Mouse (Mus musculus) heart, adult 2 months (tissue): ENCODE measurements around the gene Apoc4. TPM values are rescaled to one million over a fixed set of nuclear protein-coding genes. Genes with fewer than 3 reads are reported as not detected.

Source experiments
- DNase-seq, 2 experiments: peaks; one replicate each; pipeline ENCODE4 v3.0.0; 2021
- H3K27ac ChIP-seq: fragments of 200-600 bp; 2 replicates; pipeline ENCODE4 v1.8.1; 2022
- H3K27me3 ChIP-seq: fragments of 200-500 bp; 2 replicates; pipeline ENCODE4 v1.6.1; 2012; ENCODE audit warnings: mild to moderate bottlenecking, low read length, inconsistent platforms, mixed read lengths; ENCODE audit not compliant: control insufficient read depth, insufficient read depth
- H3K36me3 ChIP-seq: fragments of 200-500 bp; 2 replicates; pipeline ENCODE4 v1.6.1; 2012; ENCODE audit warnings: low read length, inconsistent platforms; ENCODE audit not compliant: control insufficient read depth, insufficient read depth
- H3K4me1 ChIP-seq: fragments of 200-500 bp; 2 replicates; pipeline ENCODE4 v1.6.1; 2011; ENCODE audit warnings: low read length; ENCODE audit not compliant: control insufficient read depth, insufficient read depth
- H3K4me3 ChIP-seq: fragments of 200-600 bp; 2 replicates; pipeline ENCODE4 v1.8.1; 2022
- H3K79me2 ChIP-seq: fragments of 200-500 bp; replicated peaks from 2 replicates; pipeline ENCODE4 v1.6.1; 2012; ENCODE audit warnings: mild to moderate bottlenecking, inconsistent platforms, low read length, moderate library complexity, mixed read lengths; ENCODE audit not compliant: control insufficient read depth, insufficient read depth
- H3K9ac ChIP-seq: fragments of 200-500 bp; 2 replicates; pipeline ENCODE4 v1.6.1; 2012; ENCODE audit warnings: low read depth, mild to moderate bottlenecking, control low read depth, inconsistent platforms, low read length, mixed read lengths
- CTCF ChIP-seq: fragments of 200-600 bp; IDR thresholded peaks from 2 replicates; pipeline ENCODE4 v1.8.1; 2022; ENCODE audit warnings: antibody characterized with exemption, mild to moderate bottlenecking, moderate library complexity
- EP300 ChIP-seq: fragments of 200-500 bp; IDR thresholded peaks from 2 replicates; pipeline ENCODE4 v1.6.1; 2011; ENCODE audit warnings: low read depth, low read length, control low read depth; ENCODE audit not compliant: insufficient read depth
- POLR2A ChIP-seq: fragments of 200-500 bp; IDR thresholded peaks from 2 replicates; pipeline ENCODE4 v1.6.1; 2011; ENCODE audit warnings: mild to moderate bottlenecking, low read depth, low read length, control low read depth; ENCODE audit not compliant: insufficient read depth
- WGBS: fragments of 180-500 bp; shearing (Covaris S2); methylation state at CpG from one replicate; pipeline ENCODE4 v1.1.7; 2018; 5-methylcytosine and 5-hydroxymethylcytosine counted together
- intact Hi-C: fragments of 180-260 bp; cut with DNase I; formaldehyde crosslinking; loops from one replicate; pipeline ENCODE4 v1.15.1; 2025
- polyA plus RNA-seq: library from polyadenylated mRNA; depleted of rRNA; stranded (reverse); fragments of >200 nt; gene quantifications from 2 replicates; pipeline ENCODE4 v1.2.3, GENCODE M21; 2012
- total RNA-seq, 2 experiments: library from RNA; stranded (reverse); gene quantifications; 2 replicates each; pipeline ENCODE4 v1.2.3; 2021

The Apoc4 gene
- total and polyA plus RNA-seq, 3 experiments, result not detected

DNA sequence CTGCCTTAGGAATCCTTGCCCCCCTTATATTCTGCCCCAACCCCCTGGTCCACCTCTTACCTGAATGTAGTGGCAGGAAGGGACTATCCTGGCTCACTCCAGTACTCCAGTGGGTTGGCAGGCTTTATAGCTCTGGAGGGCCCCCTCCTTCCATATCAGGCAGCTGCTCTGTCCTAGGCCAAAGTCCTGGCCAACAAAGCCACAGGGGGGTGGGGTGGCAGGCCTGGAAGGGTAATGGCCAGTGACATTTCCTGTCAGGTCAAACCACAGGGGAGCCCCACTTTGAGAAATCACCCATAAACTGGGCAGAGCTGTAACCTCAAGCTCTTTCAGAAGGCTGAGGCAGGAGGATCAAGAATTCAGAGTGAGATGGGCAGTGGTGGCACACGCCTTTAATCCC, 4.6 kb downstream of the Apoc4 start:
- intact Hi-C loops, result no loop called here
- Histone ChIP-seq H3K79me2 (no peaks in the 10 kb centered on the region), H3K27ac (no peak overlapping the region), H3K4me1 (no peaks in the 10 kb centered on the region), H3K4me3 (no peak overlapping the region), H3K36me3 (no peaks in the 10 kb centered on the region), H3K9ac (no peak overlapping the region), H3K27me3 (no peaks in the 10 kb centered on the region)
- 93% methylated on average over 1 of the region's 1 CpGs for WGBS
- TF ChIP-seq EP300 (no peak), CTCF (no peak), POLR2A (no peak)
- no peak for DNase-seq

DNA sequence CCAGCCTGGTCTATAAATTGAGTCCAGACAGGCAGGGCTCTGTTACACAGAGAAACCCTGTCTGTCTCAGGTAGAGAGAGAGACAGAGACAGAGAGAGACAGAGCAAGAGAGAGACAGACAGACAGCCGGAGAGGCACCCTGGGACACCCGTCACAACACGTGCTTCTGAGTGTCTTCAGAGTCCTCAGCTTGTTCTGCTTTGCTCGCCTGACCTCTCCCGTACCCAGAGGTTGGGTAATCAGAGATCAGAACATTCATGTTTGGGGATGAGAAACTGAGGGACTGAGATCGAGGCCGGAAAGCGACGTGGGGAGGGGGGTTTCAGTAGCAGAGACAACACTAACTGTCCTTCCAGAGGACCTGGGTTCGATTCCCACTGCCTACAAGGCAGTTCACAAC, 5.5 kb downstream of the Apoc4 start:
- intact Hi-C loops, result no loop called here
- TF ChIP-seq EP300 (no peak), CTCF (no peak), POLR2A (no peak)
- no peak overlapping the region for H3K4me3 ChIP-seq
- WGBS, result 83% methylated on average over 10 of the region's 10 CpGs
- H3K27me3 ChIP-seq, result no peaks in the 10 kb centered on the region
- H3K79me2 ChIP-seq, result no peaks in the 10 kb centered on the region
- no peaks in the 10 kb centered on the region for H3K4me1 ChIP-seq
- H3K36me3 ChIP-seq, result no peaks in the 10 kb centered on the region
- no peak for DNase-seq
- no peak overlapping the region for H3K27ac ChIP-seq
- H3K9ac ChIP-seq, result no peak overlapping the region

DNA sequence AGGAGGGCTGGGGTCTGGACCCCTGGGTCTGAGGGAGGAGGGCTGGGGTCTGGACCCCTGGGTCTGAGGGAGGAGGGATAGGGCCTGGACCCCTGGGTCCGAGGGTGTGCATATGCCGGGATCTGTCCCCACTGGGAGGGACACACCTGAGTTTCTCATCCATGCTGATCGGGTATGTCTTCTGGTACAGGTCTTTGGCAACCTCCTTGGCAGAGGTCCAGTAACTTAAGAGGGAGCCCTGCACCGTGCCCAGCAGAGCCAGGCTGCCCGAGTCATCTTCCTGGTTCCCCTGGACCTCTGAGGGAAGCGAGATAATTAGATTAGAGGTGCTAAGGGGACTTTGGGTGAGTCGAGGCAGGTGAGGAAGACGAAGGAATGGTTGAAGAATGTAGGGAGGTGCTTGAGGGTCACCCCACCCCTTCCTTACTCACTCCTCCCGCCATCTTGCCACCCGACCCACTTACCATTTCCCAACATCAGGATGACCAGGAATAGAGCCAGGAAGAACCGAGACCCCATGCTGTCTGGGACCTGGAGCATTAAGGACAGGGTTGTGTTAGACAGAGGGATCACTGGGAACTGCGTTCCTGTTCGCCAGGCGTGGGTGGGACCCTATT, 8.1 kb downstream of the Apoc4 start:
- intact Hi-C loops, result no loop called here
- 51% methylated on average over 14 of the region's 14 CpGs for WGBS

DNA sequence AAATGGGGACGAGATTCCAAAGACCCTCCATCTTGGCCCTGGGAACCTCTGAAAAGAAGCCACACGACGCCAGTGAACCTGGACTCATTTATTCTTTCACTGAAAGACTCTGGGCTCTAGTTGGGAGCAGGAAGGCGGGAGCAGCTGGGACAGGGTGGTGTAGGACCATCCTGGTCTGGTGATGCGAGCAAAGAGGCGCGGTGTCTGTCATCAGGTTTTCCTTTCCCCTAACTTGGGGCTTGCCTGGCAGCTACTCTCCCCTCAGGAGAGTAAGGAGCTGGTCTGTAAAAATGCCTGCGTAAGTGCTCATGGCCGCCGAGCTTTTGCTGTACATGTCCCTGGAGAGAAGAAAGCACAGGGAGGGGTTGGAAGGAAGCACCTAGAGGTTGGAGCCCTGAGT, 9.8 kb downstream of the Apoc4 start:
- Histone ChIP-seq H3K27ac (no peak overlapping the region), H3K79me2 (no peaks in the 10 kb centered on the region), H3K9ac (no peak overlapping the region), H3K4me3 (no peak overlapping the region), H3K4me1 (peaks cover 3% of the 10 kb centered on the region), H3K36me3 (no peaks in the 10 kb centered on the region), H3K27me3 (no peaks in the 10 kb centered on the region)
- intact Hi-C loops, result no loop called here
- no peak for DNase-seq
- TF ChIP-seq EP300 (no peak), POLR2A (no peak), CTCF (no peak)
- WGBS, result 74% methylated on average over 10 of the region's 10 CpGs

More for the DNA sequence above, 8.1 kb downstream of the Apoc4 start:
- H3K27me3 ChIP-seq, result no peaks in the 10 kb centered on the region
- no peaks in the 10 kb centered on the region for H3K36me3 ChIP-seq
- no peak overlapping the region for H3K9ac ChIP-seq
- no peak overlapping the region for H3K27ac ChIP-seq
- TF ChIP-seq CTCF, result no peak
- no peak for TF ChIP-seq POLR2A
- no peak for TF ChIP-seq EP300
- no peak for DNase-seq
- no peak overlapping the region for H3K4me3 ChIP-seq
- no peaks in the 10 kb centered on the region for H3K79me2 ChIP-seq
- peaks cover 3% of the 10 kb centered on the region for H3K4me1 ChIP-seq

DNA sequence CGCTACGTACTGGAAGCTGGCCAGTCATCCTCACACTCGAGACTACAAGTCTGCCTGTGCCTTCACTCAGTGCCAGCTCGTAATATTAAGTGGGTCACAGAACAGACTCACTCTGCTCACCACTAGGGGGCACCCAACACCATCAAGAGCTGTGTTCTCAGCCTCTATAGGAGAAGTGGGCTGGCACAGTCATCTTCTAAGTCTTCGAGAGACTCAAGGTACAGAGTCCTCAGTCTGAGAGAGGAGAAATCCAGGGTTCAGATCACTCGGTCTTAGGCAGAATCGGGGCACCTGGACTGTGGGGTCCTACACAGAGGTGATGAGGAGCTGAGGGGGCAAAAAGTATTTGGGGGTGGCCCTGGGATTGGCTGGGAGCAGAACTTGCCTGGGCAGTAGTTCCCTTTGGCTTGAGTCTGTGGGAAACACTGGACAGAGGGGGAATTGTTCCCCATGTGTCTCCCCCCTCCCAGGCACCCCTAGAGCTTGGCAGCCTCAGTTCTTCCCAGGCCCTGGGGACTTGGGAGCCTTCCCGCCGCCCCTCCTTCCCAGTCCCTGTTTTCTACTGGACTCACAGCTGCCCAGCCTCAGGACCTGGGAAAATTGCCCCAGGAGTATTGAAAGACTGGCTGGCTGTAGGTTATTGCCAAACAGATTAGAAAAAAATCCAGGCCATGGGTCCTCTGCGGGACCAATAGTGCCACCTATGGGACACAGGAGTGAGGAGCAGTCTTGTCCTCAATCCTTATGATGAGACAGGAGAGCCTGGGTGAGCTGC, 12.1 kb downstream of the Apoc4 start:
- intact Hi-C loops, result loop anchor here (1.0 to 5.0 kb wide), 4 partner anchors 32 to 123 kb away; no protein-coding TSS in a partner anchor
- H3K27me3 ChIP-seq, result no peaks in the 10 kb centered on the region
- H3K4me3 ChIP-seq, result no peak overlapping the region
- DNase-seq, result peak; percentile 86 to 91
- WGBS, result 3% methylated on average over 10 of the region's 10 CpGs
- TF ChIP-seq EP300 (peak; percentile 97), CTCF (peak; percentile 83), POLR2A (no peak)
- no peaks in the 10 kb centered on the region for H3K36me3 ChIP-seq
- H3K9ac ChIP-seq, result peak overlapping the region; percentile 49; the same call in 1 of the 2 replicates
- peaks cover 6% of the 10 kb centered on the region for H3K4me1 ChIP-seq
- H3K79me2 ChIP-seq, result peaks cover 4% of the 10 kb centered on the region
- H3K27ac ChIP-seq, result peak overlapping the region; percentile 84

- H3K27ac ChIP-seq, result no peak overlapping the region
- intact Hi-C loops, result loop anchor here (5.0 kb wide), 1 partner anchor 125 kb away; no protein-coding TSS in a partner anchor
- TF ChIP-seq EP300 (no peak), CTCF (no peak), POLR2A (no peak)
- no peak overlapping the region for H3K9ac ChIP-seq
- DNase-seq, result no peak
- no peaks in the 10 kb centered on the region for H3K36me3 ChIP-seq
- H3K79me2 ChIP-seq, result peaks cover 7% of the 10 kb centered on the region
- H3K4me1 ChIP-seq, result peaks cover 13% of the 10 kb centered on the region
- 71% methylated on average over 2 of the region's 2 CpGs for WGBS
- no peaks in the 10 kb centered on the region for H3K27me3 ChIP-seq
- H3K4me3 ChIP-seq, result no peak overlapping the region
These were observed 13.8 kb downstream of the Apoc4 start for GRCm38 (mm10) chr7:19667434-19667833.
